Mouse (Mus musculus) embryonic facial prominence, embryonic 15.5 days (tissue): ENCODE data around the gene Gm10439. TPM values are rescaled to one million over a fixed set of nuclear protein-coding genes. Genes with fewer than 3 reads are reported as not detected.
"Not testable (repeated sequence)": the region's sequence is repeated elsewhere in the genome, so short reads cannot be mapped to it uniquely, and the experiment has no call there.

Experiments
- ATAC-seq: fragments of 200-750 bp; cut with Nextera tagmentation; 2 replicates; pipeline ENCODE4 v1.8.0; 2017; ENCODE audit warnings: low read depth, moderate TSS enrichment; ENCODE audit not compliant: insufficient number of reproducible peaks, low FRiP score, low TSS enrichment
- H3K27ac ChIP-seq: fragments of 300-500 bp; sonication (generic); replicated peaks from 2 replicates; pipeline ENCODE4 v1.5.1; 2015; ENCODE audit warnings: mild to moderate bottlenecking, inconsistent platforms
- H3K27me3 ChIP-seq: fragments of 300-500 bp; sonication (generic); 2 replicates; pipeline ENCODE4 v1.6.1; 2015; ENCODE audit warnings: inconsistent platforms
- H3K36me3 ChIP-seq: fragments of 300-500 bp; sonication (generic); 2 replicates; pipeline ENCODE4 v1.6.1; 2015; ENCODE audit warnings: mild to moderate bottlenecking, inconsistent platforms
- H3K4me1 ChIP-seq: fragments of 300-500 bp; sonication (generic); 2 replicates; pipeline ENCODE4 v1.6.1; 2015; ENCODE audit warnings: inconsistent platforms
- H3K4me2 ChIP-seq: fragments of 300-500 bp; sonication (generic); replicated peaks from 2 replicates; pipeline ENCODE4 v1.6.1; 2015; ENCODE audit warnings: mild to moderate bottlenecking, inconsistent platforms
- H3K4me3 ChIP-seq: fragments of 300-500 bp; sonication (generic); replicated peaks from 2 replicates; pipeline ENCODE4 v1.5.1; 2015; ENCODE audit warnings: mild to moderate bottlenecking, inconsistent platforms
- H3K9ac ChIP-seq: fragments of 300-500 bp; sonication (generic); 2 replicates; pipeline ENCODE4 v1.6.1; 2015; ENCODE audit warnings: inconsistent platforms
- H3K9me3 ChIP-seq: fragments of 300-500 bp; sonication (generic); replicated peaks from 2 replicates; pipeline ENCODE4 v1.6.1; 2016; ENCODE audit warnings: inconsistent platforms
- WGBS: fragments of 180-500 bp; shearing (Covaris S2); methylation state at CpG from one replicate; pipeline ENCODE4 v1.1.7; 2015; 5-methylcytosine and 5-hydroxymethylcytosine counted together
- polyA plus RNA-seq: library from polyadenylated mRNA; unstranded; fragments of >200 nt; fragmentation: Nextera tagmentation; extraction: Ambion mirVana; gene quantifications from 2 replicates; pipeline ENCODE4 v1.2.1, GENCODE M21; 2015

Gm10439 gene
- polyA plus RNA-seq: not detected in 2 replicates

DNA sequence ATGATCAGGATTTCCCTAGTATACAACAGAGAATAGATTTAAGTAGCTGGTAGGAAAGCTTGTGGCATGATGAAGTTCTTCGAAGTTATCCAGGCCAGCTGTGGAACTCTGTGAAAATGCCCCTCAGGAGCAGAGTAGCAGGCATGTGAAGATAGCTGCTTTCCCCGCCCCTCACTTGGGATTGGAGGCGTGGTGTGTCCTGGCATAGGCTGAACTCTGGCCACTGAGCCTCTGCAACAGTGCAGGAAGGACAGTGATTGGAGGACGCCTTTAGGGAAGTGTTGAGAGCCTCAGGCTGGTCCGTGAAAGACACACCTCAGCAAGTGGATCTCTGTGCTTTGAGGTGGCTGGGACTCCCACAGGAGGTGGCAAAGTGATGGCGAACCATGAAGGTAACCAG, at the start of gene Gm10439:
Gene Gm10439, plus strand, starts transcription at position 301 of the 400 bp plus-strand sequence.
- H3K4me2 ChIP-seq, H3K9ac ChIP-seq, H3K36me3 ChIP-seq, ATAC-seq, H3K27me3 ChIP-seq, H3K27ac ChIP-seq, H3K9me3 ChIP-seq, H3K4me1 ChIP-seq, H3K4me3 ChIP-seq: not testable (repeated sequence)
- WGBS: no CpG with 5 or more reads among the region's 6 CpGs

Other genes with a start within 250 kb of the Gm10439 start
- gene Gm15085, start 147.0 kb upstream of the Gm10439 start, polyA plus RNA-seq: not detected in 2 replicates
- not detected in 2 replicates for gene Gm15097, start 189.9 kb downstream of the Gm10439 start, polyA plus RNA-seq